Mouse (Mus musculus) gastrocnemius, postnatal 10 days (tissue): ENCODE data around the gene Dzip1. TPM values are rescaled to one million over a fixed set of nuclear protein-coding genes. Genes with fewer than 3 reads are reported as not detected.

ENCODE experiments used
- DNase-seq: peaks from one replicate; pipeline ENCODE4 v3.0.0; 2021; ENCODE audit warnings: mixed read lengths
- long read RNA-seq, 2 experiments: library from polyadenylated mRNA; stranded (forward); transcript quantifications; one replicate each; pipeline ENCODE4 v2.0.0; 2021
- total RNA-seq, 2 experiments: library from RNA; stranded (reverse); gene quantifications; 2 replicates each; pipeline ENCODE4 v1.2.3; 2021

The Dzip1 gene
- 10 to 100 TPM in 1 of 2 experiments, 1 to 10 TPM in 1; 7.4 to 11.6 TPM for total RNA-seq
- long read RNA-seq, experiment 1, full-length matches to known transcripts, result 1 of 3 reads
- long read RNA-seq, experiment 1, partial matches to known transcripts, result 0 of 3 reads
- long read RNA-seq, experiment 1, other reads (novel, unspliced or antisense), result 2 of 3 reads
- long read RNA-seq, experiment 2, partial matches to known transcripts, result 1 of 1 reads
- long read RNA-seq, experiment 2, other reads (novel, unspliced or antisense), result 0 of 1 reads

- DNase-seq, result peak; percentile 62
These were observed at the start of gene Dzip1 for GRCm38 (mm10) chr14:118924673-118925615. Gene Dzip1, minus strand, starts transcription at chr14:118925460.

DNA sequence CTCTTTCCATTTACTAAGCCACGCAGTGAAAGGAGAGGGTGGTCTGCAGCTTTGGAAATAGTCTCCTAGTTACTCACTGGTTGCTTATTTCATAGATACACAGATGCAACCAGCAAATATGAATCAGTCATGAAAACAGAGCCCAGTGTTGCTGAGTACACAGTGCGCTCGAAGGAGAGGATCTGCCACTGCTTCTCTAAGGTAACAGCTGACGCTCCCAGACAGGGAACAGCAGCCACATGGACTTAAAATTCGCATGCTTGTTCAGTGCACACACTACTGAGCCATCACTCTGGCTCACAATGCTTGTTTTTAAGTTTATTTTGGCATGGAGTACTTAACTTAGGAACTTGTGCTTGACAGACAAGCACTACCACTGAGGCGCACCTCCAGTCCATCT, 47.0 kb upstream of the Dzip1 start:
- DNase-seq, result no peak

DNA sequence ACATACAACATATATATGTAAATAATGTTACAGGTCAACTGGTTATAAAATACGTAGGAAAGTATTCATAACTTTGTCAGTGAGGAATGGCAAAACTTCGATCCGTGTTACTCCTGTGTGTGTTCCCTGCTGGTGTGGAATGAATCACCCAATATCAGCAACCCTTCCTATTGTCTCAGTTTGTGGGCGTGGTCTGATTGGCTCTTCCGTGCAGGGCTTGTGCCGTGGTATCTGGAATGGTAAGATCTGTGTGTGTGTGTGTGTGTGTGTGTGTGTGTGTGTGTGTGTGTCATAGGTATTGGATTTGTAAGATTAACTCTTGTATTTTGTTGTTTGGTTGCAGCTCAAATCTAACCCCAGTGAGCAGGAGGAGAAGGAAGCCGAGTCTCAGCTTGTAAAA, 42.4 kb upstream of the Dzip1 start:
- DNase-seq, result no peak

GRCm38 (mm10) chr14:118965356-118966000, 40.2 kb upstream of the Dzip1 start:
- no peak for DNase-seq

DNA sequence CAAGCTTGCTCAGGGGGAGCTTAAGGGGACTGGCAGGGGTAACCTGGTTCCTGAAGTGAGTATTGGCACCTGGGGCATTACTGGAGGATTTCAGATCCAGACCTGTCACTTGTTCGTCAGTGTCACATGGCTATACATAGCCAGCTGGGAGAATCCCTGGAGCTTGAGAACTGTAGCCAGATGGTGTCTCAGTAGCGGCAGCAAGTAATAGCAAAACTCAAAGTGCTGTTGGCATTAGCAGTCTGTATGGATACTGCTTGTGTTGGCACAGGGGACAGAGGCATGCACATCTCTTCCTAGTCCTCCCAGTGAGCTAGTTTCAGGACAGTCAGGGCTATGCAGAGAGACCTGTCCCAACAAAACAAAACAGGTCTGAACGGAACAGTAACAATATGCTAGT, 32.8 kb upstream of the Dzip1 start:
- no peak for DNase-seq

DNA sequence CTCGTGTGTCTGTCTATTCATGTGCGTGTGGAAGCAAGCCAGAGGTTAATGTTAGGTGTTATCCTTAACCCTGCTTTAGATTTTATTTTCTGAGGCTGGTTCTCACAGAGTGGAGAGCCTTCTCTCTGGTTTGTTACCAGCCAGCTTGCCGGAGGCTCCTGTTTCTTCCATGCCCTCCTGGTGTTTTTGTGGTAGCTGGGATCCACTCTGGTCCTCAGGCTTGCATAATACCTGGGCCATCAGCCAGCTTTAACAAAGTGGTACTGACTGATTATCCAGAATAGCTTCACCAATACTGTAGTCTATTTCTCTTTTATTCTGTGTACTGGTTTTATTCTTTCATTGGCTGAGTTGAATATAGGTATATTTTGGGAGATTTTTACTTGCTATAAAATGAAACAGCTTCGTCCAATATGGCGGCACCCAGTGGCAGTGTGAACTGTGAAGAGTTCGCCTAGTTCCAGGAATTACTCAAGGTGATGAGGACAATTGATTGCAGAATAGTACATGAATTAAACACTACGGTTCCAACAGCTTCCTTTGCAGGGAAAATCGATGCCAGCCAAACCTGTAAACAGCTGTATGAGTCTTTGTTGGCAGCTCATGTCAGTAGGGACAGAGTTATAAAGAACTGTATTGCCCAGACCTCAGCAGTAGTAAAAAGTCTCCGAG, 26.8 kb upstream of the Dzip1 start:
- DNase-seq, result no peak

- DNase-seq, result no peak
These were observed 23.6 kb upstream of the Dzip1 start for GRCm38 (mm10) chr14:118948841-118949240.

GRCm38 (mm10) chr14:118944702-118945101, 19.4 kb upstream of the Dzip1 start:
- no peak for DNase-seq

DNA sequence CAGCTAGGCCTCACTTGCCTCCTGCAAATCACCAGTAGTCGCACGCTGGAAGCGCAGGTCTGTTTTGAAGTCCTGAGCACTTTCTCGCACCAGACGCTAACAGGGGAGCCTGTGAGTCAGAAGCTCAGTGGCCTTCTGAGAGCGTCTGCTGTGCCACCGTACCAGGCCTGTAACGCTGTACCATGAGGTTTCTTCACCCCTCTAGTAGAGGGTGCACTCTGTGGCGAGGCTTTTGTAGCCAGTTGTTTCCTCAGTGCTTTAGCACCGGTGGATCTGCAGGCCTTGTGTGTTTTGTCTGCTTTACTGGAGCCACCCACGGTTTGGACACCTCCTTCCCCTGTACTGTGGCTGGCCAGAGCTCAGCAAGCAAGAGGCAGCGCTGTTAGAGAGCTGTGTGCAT, 16.8 kb upstream of the Dzip1 start:
- DNase-seq, result no peak

DNA sequence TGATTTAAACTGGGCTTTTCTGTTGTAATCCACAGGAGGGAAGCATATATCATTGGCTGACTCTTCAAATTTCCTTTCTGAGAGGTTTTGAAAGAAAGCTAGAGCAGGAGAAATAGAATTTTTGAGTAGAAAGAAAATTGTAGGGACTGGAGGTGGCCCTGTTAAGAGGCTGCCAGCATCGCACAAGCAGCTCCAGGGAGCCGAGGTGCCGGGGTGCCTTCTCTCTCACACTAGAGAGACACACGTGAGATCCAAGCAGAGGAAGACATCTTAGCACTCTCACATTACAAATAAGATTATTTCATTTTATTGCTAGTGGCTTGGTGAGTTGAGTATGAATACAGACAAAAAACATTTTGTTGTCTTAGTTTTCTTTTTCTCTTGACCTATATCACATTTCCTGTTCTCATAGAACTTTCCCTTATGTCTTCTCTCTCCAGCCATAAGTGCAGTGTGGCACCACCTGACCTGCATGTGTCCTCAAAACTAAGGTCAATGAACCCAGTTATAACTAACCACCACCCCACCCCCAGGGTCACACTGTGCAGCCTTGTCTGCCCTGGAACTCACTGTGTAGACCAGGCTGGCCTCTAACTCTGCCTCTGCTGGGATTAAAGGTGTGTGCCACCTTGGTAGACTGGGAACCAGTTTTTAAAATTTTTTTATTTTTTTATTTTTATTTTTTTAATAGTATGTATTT, 15.7 kb upstream of the Dzip1 start:
- DNase-seq, result no peak

GRCm38 (mm10) chr14:118938551-118938950, 13.3 kb upstream of the Dzip1 start:
- no peak for DNase-seq

DNA sequence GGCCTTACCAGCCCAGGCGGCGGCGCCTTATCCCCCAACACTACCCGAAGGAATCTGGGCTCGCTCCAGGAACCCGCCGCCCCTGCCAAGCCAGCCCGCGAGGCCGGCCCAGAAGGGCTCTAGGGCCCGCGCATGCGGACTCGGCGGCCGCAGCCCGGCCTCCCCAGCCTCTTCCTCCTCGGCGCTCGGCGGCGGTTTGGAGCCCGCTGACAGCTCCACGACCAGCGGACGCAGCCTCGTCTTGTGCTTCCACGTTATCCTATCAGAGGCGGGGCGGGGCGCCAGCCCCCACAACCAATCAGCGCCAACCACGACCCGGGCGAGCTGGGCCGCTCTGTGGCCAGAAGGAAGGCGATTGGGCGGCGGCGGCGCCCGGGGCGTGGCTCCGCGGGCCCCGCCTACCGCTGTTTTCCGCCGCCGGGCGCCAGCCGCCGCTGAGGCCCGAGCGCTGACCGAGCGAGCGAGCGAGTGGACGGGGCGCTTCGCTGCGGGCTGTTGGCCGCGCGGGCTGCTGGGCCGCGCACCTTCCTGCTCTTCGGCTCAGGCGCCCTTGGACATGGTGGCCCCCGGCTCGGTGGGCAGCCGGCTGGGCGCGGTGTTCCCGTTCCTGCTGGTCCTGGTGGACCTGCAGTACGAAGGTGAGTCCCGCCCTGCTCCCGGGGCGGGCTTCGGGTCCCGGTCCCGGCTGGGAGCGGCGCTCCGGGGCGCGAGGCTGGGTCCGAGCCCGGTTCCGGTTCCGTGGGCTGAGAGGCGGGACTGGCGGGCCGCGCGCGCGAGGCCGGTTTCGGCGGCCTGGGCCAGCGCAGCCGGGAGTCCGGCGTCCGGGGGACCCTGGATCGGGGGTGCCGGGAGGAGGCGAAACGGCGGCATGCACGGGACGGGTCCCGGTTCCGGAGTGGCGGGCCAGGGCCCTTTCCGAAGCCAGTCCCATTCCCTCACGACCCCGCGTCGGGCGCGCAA, 12.6 kb upstream of the Dzip1 start, which contains the start of gene Dnajc3:
Dnajc3 (plus strand) TSS at position 444 of the 960 bp plus-strand sequence.
- DNase-seq, result peak; percentile 99

GRCm38 (mm10) chr14:118936952-118937351, 11.7 kb upstream of the Dzip1 start:
- no peak for DNase-seq

- no peak for DNase-seq
These were observed 11.0 kb upstream of the Dzip1 start for GRCm38 (mm10) chr14:118936236-118936635.

DNA sequence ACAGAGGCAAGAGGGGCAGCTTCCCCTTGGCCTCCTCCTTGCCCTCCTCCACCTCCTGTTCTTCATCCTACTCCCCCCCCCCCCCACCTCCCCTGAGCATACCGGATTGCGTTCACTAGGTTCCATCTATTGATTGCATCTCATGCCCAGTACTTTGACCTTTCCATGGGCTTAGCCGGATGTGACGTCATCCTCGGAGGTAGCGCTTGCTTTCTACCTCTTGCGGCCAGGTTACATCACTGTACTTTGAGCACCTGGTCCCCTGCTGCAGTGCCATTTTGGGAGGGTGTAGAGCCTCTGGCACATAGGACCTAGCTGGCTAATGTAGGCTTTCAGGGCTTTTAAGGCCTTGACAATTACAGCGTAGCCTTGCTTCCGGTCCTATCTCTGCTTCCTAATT, 9.4 kb upstream of the Dzip1 start:
- no peak for DNase-seq

DNA sequence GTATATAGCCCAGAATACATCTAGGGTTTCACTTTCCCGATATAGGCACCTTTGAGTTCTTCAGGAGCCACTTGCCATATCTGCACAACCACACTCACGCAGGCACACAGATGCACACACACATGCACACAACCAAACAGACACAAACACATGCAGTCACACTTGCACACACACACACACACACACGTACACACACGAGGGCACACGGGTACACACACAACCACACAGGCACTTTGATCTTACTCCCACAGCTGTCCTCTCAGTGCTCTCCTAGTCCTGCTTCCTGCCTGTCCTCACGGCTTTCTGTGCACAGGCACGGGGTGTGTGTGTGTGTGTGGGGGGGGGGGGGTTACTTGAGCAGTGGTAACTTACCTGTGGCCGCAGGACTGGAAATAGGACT, 7.7 kb upstream of the Dzip1 start:
- DNase-seq, result no peak

- DNase-seq, result no peak
These were observed 5.9 kb upstream of the Dzip1 start for GRCm38 (mm10) chr14:118931181-118931580.

DNA sequence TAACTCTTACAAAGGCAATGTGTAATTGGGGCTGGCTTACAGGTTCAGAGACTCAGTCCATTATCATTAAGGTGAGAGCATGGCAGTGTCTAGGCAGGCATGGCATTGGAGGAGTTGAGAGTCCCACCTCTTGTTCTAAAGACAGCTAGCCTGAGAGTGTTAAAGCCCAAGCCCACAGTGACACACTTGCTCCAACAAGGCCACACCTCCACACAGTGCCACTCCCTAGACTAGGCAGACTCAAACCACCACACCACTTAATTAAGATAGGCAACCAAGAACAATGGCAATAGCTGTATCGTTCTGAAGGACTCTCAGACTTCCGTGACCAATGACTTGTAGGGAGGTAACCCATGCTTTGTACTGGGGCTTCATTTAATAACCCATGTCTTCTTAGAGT, 5.5 kb upstream of the Dzip1 start:
- no peak for DNase-seq

- DNase-seq, result no peak
These were observed 4.5 kb upstream of the Dzip1 start for GRCm38 (mm10) chr14:118929779-118930178.

DNA sequence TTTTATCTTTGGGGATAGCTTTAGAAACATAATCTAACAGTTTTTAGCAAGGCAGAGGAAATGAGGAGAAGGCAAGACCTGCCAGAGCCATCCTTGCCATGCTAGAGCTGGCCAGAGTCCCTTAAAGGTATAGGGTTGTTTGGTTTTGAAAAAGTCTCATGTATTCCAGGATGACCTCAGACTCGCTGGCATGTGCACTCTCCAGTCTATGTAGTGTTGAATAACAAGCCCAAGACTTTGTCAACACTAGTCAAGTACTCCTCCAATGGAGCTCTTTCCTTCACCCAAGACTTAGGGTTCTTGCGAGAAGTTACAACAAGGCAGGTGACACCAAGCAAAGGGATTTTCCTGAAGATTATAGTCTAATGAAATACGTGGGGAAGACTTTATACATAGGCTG, 3.3 kb upstream of the Dzip1 start:
- DNase-seq, result no peak
